Mouse (Mus musculus): ENCODE measurements around the gene Ap3b1. TPM values are rescaled to one million over a fixed set of nuclear protein-coding genes. Genes with fewer than 3 reads are reported as not detected.
"Not testable (repeated sequence)": the region's sequence is repeated elsewhere in the genome, so short reads cannot be mapped to it uniquely, and the experiment has no call there.

The Ap3b1 gene
- 41.5 and 44.2 TPM in 2 replicates for polyA plus RNA-seq (2014; fragmentation: Nextera tagmentation; extraction: Ambion mirVana)

DNA sequence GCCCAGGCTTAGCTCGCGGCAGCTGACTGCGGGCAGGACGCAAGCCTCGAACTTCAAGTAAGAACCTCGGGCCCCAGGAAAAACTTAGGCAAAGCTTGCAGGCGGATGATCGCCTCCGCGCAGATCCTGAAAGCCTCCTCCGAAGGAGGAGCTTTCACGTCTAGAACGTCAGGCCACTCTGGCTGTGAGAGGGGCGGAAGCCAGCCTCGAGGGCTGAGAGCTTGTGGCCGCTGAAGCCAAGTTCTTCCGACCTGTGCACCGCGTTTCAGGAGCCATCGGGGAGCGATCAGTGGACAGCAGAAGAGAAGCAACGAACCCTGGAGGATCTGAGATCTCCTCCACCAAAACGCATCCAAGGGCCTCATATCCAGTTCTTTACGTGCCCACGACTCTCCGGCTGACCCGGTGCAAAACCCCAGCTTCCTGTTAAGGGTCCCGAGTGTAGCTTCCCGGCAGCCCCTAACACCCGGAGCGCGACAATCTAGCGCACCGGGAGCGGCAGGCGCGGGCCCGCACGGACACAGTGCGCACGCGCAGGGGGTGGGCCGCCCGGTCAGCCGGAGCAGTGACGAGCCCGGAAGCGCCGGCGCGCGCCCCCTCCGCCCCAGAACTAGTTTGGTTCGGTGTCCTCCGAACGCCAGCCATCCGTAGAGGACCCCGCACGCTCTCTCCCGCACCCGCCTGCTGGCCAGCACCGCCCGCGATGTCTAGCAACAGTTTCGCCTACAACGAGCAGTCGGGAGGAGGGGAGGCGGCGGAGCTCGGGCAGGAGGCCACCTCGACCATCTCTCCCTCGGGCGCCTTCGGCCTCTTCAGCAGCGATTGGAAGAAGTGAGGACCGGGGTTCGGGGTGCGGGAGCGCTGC is at the start of gene Ap3b1:
Gene Ap3b1, plus strand, starts transcription at position 560 of the 865 bp plus-strand sequence.
- H3K9me3 ChIP-seq (ENCODE audit: control insufficient read depth, low read length): no peaks in the 10 kb centered on the region
- peak; percentile 96 for ATAC-seq (ENCODE audit: low read depth)
- peaks cover 11% of the 10 kb centered on the region; the same call in 1 of the 2 replicates for H3K4me1 ChIP-seq (ENCODE audit: control insufficient read depth, insufficient read depth, low read length)
- WGBS: 0% methylated on average over 40 of the region's 79 CpGs
- peak within 1 kb of the TSS; percentile 89 for H3K27ac ChIP-seq (replicated peaks; ENCODE audit: low read depth, low read length)
- H3K4me3 ChIP-seq (ENCODE audit: low read depth, low read length): peak within 1 kb of the TSS; percentile 90
- H3K27me3 ChIP-seq (replicated peaks; ENCODE audit: control insufficient read depth, insufficient read depth, low read length): no peaks in the 10 kb centered on the region
- H3K36me3 ChIP-seq (ENCODE audit: control insufficient read depth, insufficient read depth, low read length): 0 out of 2 replicates have a peak, but pooled peaks cover 4% of the 10 kb centered on the region
- peak; percentile 94 for DNase-seq (ENCODE audit: low spot score)
- peak within 1 kb of the TSS; percentile 93 for H3K9ac ChIP-seq (ENCODE audit: low read depth, low read length)
- peak within 1 kb of the TSS; percentile 78 for H3K4me2 ChIP-seq (ENCODE audit: low read depth, low read length)

DNA sequence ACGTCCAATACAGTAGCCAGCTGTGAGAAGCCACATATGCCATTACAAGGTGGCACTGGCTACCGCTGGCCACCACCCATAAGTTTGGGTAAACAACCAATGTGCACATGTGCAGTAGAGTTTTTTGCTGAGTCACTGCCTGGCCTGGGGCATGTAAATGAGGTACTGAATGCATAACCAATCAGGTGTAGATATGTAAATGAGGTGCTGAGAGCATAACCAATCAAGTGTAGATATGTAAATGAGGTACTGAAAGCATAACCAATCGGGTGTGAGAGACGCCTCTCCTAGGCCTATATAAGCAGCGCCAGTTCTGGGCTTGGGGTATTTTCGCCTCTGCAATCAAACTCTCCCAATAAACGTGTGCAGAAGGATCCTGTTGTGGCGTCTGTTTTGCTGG is 45.9 kb upstream of the Ap3b1 start:
- not testable (repeated sequence) for H3K4me1 ChIP-seq (ENCODE audit: control insufficient read depth, insufficient read depth, low read length); H3K9ac ChIP-seq (ENCODE audit: low read depth, low read length); H3K9me3 ChIP-seq (ENCODE audit: control insufficient read depth, low read length); H3K4me2 ChIP-seq (ENCODE audit: low read depth, low read length); H3K27me3 ChIP-seq (replicated peaks; ENCODE audit: control insufficient read depth, insufficient read depth, low read length); H3K27ac ChIP-seq (replicated peaks; ENCODE audit: low read depth, low read length); H3K36me3 ChIP-seq (ENCODE audit: control insufficient read depth, insufficient read depth, low read length); DNase-seq (ENCODE audit: low spot score); H3K4me3 ChIP-seq (ENCODE audit: low read depth, low read length); ATAC-seq (ENCODE audit: low read depth)
- WGBS: 89% methylated on average over 8 of the region's 8 CpGs

DNA sequence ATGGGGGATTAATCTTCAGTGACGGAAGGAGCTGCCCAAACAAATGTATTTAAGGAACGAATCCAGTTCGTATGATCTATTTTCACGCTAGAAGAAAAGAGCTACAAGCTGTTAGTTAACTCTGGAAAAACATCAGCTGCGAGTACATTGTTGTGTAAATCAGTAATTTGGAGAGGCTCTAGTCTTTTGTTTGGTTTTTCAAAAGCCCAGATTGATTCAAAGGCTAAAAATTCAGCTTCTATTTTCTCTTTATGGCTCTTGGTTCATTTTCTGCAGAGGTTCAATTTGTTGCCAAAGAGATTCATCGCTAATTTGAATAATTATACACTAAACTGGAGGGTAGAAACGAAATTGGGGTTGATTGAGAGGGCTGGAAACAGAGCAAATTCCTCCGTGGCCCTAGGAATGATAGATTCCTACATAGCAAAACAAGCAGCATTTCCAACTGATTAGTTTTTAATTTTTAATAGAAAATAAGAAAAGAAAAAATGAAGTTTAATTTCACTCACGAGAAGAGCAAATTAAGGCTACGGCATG is 41.7 kb upstream of the Ap3b1 start:
- Histone ChIP-seq H3K36me3 (ENCODE audit: control insufficient read depth, insufficient read depth, low read length) (no peaks in the 10 kb centered on the region), H3K9me3 (ENCODE audit: control insufficient read depth, low read length) (no peaks in the 10 kb centered on the region), H3K27me3 (replicated peaks; ENCODE audit: control insufficient read depth, insufficient read depth, low read length) (no peaks in the 10 kb centered on the region), H3K27ac (replicated peaks; ENCODE audit: low read depth, low read length) (no peak overlapping the region), H3K4me1 (ENCODE audit: control insufficient read depth, insufficient read depth, low read length) (no peaks in the 10 kb centered on the region), H3K4me2 (ENCODE audit: low read depth, low read length) (no peak overlapping the region), H3K4me3 (ENCODE audit: low read depth, low read length) (no peak overlapping the region), H3K9ac (ENCODE audit: low read depth, low read length) (no peak overlapping the region)
- no peak for DNase-seq (ENCODE audit: low spot score)
- WGBS: 77% methylated on average over 10 of the region's 10 CpGs
- ATAC-seq (ENCODE audit: low read depth): no peak

DNA sequence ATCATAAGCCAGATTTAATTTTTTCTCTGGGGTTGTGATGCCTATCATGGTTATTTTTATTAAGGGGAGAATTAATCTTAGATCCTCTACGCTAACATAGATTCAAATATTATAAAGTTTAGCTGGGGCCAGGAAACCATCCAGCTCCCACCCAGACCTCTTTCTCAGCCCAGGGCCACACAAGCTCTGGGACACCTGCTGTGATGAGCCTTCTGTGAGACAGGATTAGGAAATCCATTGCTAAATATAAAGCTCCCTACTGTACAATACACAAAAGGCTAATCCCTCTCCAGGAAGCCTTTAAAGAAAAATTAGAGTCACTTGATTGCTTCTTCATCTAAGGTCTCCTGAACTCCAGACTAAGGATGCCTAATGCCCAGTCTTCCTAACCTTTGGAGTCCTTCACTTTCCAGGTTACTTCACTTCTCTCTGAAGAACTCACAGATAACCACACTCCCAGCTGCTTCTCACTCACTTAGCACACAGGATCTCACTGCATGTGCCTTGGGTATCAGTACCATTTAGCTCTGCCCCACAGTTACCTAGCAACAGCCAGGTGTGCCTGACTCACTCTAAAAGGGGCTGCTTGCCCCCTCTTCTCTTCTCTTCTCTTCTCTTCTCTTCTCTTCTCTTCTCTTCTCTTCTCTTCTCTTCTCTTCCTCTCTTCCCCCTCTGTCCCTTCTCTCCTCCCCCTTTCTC is 37.5 kb upstream of the Ap3b1 start:
- no peak for ATAC-seq (ENCODE audit: low read depth)
- Histone ChIP-seq H3K4me3 (ENCODE audit: low read depth, low read length) (no peak overlapping the region), H3K9me3 (ENCODE audit: control insufficient read depth, low read length) (peaks cover 2% of the 10 kb centered on the region; the same call in 1 of the 2 replicates), H3K4me2 (ENCODE audit: low read depth, low read length) (no peak overlapping the region), H3K4me1 (ENCODE audit: control insufficient read depth, insufficient read depth, low read length) (no peaks in the 10 kb centered on the region), H3K9ac (ENCODE audit: low read depth, low read length) (no peak overlapping the region), H3K27me3 (replicated peaks; ENCODE audit: control insufficient read depth, insufficient read depth, low read length) (no peaks in the 10 kb centered on the region), H3K27ac (replicated peaks; ENCODE audit: low read depth, low read length) (no peak overlapping the region), H3K36me3 (ENCODE audit: control insufficient read depth, insufficient read depth, low read length) (no peaks in the 10 kb centered on the region)
- no peak for DNase-seq (ENCODE audit: low spot score)
- 68% methylated on average over 1 of the region's 1 CpGs for WGBS

DNA sequence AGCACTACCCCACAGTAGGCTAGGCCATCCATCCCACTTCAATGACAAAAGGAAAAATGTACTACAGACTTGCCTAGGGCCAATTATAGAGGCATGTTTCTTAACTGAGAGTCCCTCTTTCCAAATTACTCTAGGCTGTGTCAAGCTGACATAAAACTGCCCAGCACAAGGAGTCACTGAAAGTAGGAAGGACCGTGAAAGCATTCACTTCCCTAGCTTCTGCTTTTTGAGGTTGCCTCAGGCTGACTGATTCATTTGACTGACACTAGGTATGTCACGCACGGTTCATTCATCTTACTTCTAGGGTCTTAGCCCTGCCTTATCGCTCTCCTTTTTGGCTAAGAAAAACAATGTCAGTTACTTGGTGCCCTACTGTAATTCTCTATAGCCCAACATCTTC is 36.3 kb upstream of the Ap3b1 start:
- H3K9ac ChIP-seq (ENCODE audit: low read depth, low read length): no peak overlapping the region
- no peak for ATAC-seq (ENCODE audit: low read depth)
- H3K9me3 ChIP-seq (ENCODE audit: control insufficient read depth, low read length): peaks cover 2% of the 10 kb centered on the region; the same call in 1 of the 2 replicates
- H3K27me3 ChIP-seq (replicated peaks; ENCODE audit: control insufficient read depth, insufficient read depth, low read length): no peaks in the 10 kb centered on the region
- no peak overlapping the region for H3K27ac ChIP-seq (replicated peaks; ENCODE audit: low read depth, low read length)
- no peak overlapping the region for H3K4me2 ChIP-seq (ENCODE audit: low read depth, low read length)
- H3K36me3 ChIP-seq (ENCODE audit: control insufficient read depth, insufficient read depth, low read length): no peaks in the 10 kb centered on the region
- no peaks in the 10 kb centered on the region for H3K4me1 ChIP-seq (ENCODE audit: control insufficient read depth, insufficient read depth, low read length)
- H3K4me3 ChIP-seq (ENCODE audit: low read depth, low read length): no peak overlapping the region
- WGBS: 79% methylated on average over 4 of the region's 4 CpGs
- DNase-seq (ENCODE audit: low spot score): no peak

DNA sequence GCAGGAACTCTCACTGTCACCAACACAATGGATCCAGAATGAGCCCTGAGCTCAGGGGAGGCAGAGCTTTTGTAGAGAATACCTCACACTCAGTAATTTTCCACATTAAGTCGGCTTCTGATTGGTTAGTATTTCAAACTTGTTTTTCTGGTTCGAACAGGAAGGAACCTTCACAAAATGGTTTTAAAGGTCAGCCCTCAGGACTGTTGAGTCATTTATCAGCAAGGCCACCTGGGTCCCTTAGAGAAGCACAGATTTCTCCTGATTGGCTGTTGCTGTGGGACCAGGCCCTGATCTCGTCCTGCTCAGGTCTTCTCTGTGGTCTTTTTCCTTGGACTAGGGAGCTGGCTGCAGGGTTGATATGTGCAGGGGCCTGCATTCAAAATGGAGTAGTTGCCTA is 30.7 kb upstream of the Ap3b1 start:
- no peak overlapping the region for H3K9ac ChIP-seq (ENCODE audit: low read depth, low read length)
- peak; percentile 54 for DNase-seq (ENCODE audit: low spot score)
- no peaks in the 10 kb centered on the region for H3K27me3 ChIP-seq (replicated peaks; ENCODE audit: control insufficient read depth, insufficient read depth, low read length)
- H3K36me3 ChIP-seq (ENCODE audit: control insufficient read depth, insufficient read depth, low read length): no peaks in the 10 kb centered on the region
- peaks cover 2% of the 10 kb centered on the region; the same call in 1 of the 2 replicates for H3K9me3 ChIP-seq (ENCODE audit: control insufficient read depth, low read length)
- no peak for ATAC-seq (ENCODE audit: low read depth)
- 53% methylated on average over 3 of the region's 3 CpGs for WGBS
- 0 out of 2 replicates have a peak overlapping the region, but pooled peaks have one; percentile 21 for H3K27ac ChIP-seq (replicated peaks; ENCODE audit: low read depth, low read length)
- H3K4me1 ChIP-seq (ENCODE audit: control insufficient read depth, insufficient read depth, low read length): no peaks in the 10 kb centered on the region
- no peak overlapping the region for H3K4me2 ChIP-seq (ENCODE audit: low read depth, low read length)
- H3K4me3 ChIP-seq (ENCODE audit: low read depth, low read length): no peak overlapping the region

DNA sequence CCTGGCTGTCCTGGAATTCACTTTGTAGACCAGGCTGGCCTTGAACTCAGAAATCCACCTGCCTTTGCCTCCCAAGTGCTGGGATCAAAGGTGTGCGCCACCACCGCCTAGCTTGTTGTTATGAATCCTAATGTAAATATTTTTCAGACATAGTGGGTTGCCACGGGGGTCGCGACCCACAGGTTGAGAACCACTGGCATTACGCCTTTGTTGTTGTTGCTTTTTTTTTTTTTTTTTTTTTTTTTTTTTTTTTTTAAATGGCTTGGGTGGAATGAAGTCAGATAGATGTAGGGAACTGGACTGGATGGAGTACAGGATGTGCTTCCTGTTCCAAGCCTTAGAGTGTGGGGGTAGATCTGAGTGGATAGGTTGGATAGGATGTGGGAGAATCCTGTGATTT is 29.8 kb upstream of the Ap3b1 start:
- H3K9me3 ChIP-seq (ENCODE audit: control insufficient read depth, low read length); DNase-seq (ENCODE audit: low spot score); H3K4me2 ChIP-seq (ENCODE audit: low read depth, low read length); H3K27me3 ChIP-seq (replicated peaks; ENCODE audit: control insufficient read depth, insufficient read depth, low read length); ATAC-seq (ENCODE audit: low read depth); H3K27ac ChIP-seq (replicated peaks; ENCODE audit: low read depth, low read length); H3K4me3 ChIP-seq (ENCODE audit: low read depth, low read length); H3K4me1 ChIP-seq (ENCODE audit: control insufficient read depth, insufficient read depth, low read length); H3K36me3 ChIP-seq (ENCODE audit: control insufficient read depth, insufficient read depth, low read length); H3K9ac ChIP-seq (ENCODE audit: low read depth, low read length): not testable (repeated sequence)
- WGBS: 84% methylated on average over 6 of the region's 6 CpGs

DNA sequence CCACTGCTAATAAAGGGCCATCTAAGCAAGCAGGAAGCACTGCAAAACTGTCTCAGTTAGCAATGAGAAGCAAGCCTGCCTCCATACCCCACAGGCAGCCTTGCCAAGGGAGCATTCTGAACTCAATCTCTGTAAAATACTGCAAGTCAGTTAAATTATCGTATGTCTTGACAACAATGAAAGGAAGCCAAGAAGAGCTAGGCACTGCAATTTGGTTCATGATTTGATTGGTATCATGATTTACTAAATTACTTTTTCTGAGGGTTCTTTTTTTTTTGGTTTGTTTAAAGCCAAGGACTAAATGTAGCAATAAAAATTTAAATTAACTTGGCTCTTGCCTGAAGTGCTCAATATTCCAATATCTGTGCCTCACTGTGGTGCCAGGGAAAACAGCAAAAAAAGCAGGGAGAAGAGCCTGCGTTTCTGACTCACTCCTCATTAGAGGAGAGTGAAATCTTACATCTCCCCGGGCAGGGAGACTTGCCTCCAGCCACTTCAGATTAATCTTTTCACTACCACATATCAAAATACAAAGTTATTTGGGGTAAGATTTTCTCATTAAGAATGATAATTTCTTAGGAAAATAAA is 28.3 kb upstream of the Ap3b1 start:
- Histone ChIP-seq H3K9ac (ENCODE audit: low read depth, low read length) (no peak overlapping the region), H3K4me2 (ENCODE audit: low read depth, low read length) (no peak overlapping the region), H3K36me3 (ENCODE audit: control insufficient read depth, insufficient read depth, low read length) (no peaks in the 10 kb centered on the region), H3K4me3 (ENCODE audit: low read depth, low read length) (no peak overlapping the region), H3K9me3 (ENCODE audit: control insufficient read depth, low read length) (no peaks in the 10 kb centered on the region), H3K27me3 (replicated peaks; ENCODE audit: control insufficient read depth, insufficient read depth, low read length) (no peaks in the 10 kb centered on the region), H3K4me1 (ENCODE audit: control insufficient read depth, insufficient read depth, low read length) (no peaks in the 10 kb centered on the region), H3K27ac (replicated peaks; ENCODE audit: low read depth, low read length) (no peak overlapping the region)
- WGBS: 51% methylated on average over 3 of the region's 3 CpGs
- ATAC-seq (ENCODE audit: low read depth) (no peak), DNase-seq (ENCODE audit: low spot score) (no peak)

All from embryonic facial prominence, embryonic 14.5 days (tissue).